Mouse (Mus musculus) MEL-GATA-1-ER (cell line): Measurements from ENCODE around the gene Mpp6.

Source experiments
- DNase-seq: peaks from one replicate; pipeline ENCODE4 v3.0.0-alpha.2; 2012; ENCODE audit warnings: low read depth; ENCODE audit errors: extremely low read depth

Mpp6 gene

GRCm38 (mm10) chr6:50223606-50224005 is 113.6 kb downstream of the Mpp6 start:
- DNase-seq: no peak

GRCm38 (mm10) chr6:50225232-50225631 is 115.2 kb downstream of the Mpp6 start:
- no peak for DNase-seq

GRCm38 (mm10) chr6:50228180-50228579 is 118.1 kb downstream of the Mpp6 start:
- DNase-seq: no peak

DNA sequence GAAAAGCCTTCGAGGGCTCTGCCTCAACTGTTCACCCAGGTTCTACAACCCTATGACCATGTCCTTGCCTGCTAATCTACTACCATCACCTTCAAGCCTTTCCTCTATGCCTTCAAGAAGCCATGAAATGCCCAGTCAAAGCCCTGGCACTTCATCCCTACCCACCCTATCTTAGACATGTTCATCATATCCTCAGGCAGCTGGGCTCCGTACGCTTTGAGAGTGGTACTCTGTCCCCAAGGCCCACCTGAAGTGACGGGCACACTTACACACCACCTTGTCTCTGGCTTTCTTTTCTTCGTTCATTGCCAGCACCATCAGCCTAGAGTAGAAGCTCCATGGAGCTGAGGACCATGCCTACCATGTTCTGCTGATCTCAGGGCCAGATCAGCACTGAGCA is 121.2 kb downstream of the Mpp6 start:
- no peak for DNase-seq

DNA sequence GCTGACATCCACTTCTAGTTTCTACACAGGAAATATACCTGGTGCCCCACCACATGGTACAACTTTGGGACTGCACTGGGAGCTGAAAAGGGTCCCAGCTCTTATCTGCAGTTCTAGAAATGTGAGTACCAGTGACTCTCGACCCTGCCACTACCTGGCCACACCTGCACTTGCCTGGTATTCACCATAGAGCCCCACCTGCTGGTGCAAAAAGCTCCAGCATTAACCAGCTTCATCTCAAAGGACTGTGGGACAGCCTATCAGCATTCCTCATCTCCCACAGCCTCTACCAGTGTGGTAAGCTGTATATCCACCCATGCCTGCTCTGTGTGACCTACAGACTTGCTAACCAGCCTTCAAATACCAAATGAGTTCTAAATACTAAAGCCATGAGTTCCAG is 122.9 kb downstream of the Mpp6 start:
- no peak for DNase-seq

DNA sequence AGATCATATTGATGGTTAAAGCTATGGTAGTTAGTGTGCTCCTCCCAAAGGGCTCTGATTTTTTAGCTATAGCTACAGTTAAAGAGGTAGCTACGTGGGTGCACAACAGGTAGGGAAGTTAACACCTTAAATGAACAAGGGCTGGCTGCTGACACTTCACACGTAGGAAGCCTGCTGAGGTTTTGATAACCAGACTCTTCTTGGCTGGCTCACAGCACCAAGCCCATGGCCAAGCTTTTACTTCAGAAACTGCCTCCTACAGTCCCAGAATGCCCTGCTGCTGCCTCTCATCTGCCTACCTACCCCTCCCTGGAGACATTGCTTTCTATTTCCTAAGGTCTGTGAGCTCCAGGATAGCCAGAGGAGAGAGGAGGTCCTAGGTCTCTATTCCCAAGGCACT is 127.9 kb downstream of the Mpp6 start:
- DNase-seq: no peak

DNA sequence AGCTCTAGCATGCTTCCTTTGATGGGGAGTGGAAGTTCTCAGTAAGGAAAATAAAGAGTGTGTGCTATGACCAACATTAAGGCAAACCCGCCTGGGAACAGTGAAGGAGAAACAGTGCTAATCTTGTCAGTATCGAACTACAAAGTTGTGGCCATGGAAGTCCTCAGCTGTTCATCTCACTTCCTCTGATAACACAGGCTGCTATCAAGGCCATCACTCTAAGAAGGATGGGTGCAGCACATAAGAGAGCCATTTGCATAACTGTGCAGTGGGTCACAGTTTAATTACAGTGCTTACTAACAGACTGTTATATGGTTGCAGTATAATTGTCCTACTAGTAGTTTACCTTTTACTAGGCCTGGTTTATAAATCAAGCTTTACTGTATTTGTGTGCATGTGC is 129.9 kb downstream of the Mpp6 start:
- DNase-seq: no peak

DNA sequence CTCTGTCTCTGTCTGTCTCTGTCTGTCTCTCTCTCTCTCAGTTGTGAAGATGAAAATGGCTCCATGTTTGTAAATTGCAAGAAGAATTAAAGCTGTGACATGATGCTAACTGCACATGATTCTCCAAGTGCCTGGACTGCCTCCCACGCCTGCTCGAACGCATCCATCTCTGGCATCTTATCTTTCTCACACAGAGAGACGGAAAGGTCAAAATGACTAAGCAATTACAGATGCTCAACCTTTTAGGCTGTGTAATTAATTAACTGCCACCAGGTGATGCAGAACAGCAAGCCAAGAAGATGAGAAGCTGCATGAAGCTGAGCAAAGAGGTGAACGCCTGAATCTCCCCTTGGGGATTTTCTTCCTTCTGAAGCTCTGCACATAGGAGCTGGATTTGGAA is 130.4 kb downstream of the Mpp6 start:
- no peak for DNase-seq

- DNase-seq: no peak
Measured at GRCm38 (mm10) chr6:50244126-50244525, 134.1 kb downstream of the Mpp6 start.

- no peak for DNase-seq
Measured at GRCm38 (mm10) chr6:50244967-50245366, 134.9 kb downstream of the Mpp6 start.

DNA sequence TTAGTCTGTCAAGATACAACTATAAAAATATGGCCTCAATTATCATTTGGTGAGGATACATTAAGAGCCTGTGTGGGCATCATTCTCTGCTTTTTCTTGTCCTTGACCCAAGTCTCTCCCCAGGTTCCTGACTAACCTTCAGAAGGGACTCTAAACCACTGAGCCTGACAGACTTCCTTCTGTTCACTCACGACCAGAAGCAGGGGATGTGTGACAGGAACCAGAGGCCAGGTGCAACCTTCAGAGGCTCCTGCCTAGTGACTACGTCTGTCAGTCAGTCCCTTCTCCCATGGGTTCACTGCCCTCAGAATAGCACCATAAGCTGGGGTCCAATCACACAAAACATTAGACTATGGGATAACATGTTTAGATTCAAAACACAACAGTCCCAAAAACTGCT is 137.3 kb downstream of the Mpp6 start:
- no peak for DNase-seq

DNA sequence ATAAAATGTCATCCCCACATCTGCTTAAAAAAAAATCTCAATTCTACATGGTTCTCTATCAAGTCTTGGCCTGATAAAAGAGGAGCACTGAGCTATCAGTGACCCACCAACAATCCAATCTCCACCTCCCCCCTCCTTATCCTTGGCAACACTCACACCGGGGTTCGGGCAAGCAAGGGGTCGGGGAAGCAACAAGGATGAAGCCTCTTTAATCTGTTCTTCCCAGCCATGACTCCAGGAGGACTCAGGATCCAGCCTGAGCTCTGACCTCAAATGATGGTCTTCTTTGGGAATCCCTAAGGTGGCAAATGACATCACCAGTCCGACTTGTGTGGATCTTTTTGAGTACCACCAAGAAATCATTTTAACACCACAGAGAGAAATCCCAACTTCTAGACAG is 137.8 kb downstream of the Mpp6 start:
- DNase-seq: no peak
